Mouse (Mus musculus) limb, embryonic 11.5 days (tissue): ENCODE measurements around the gene Ttll7. TPM values are rescaled to one million over a fixed set of nuclear protein-coding genes. Genes with fewer than 3 reads are reported as not detected.

Experiments used
- ATAC-seq: fragments of 200-750 bp; cut with Nextera tagmentation; 2 replicates; pipeline ENCODE4 v1.8.0; 2017; ENCODE audit warnings: low read depth; ENCODE audit not compliant: insufficient number of reproducible peaks, low FRiP score, low TSS enrichment
- DNase-seq: peaks from one replicate; pipeline ENCODE4 v3.0.0-alpha.2; 2015; ENCODE audit warnings: low spot score
- H3K27ac ChIP-seq: fragments of 300-500 bp; sonication (generic); replicated peaks from 2 replicates; pipeline ENCODE4 v1.5.1; 2014; ENCODE audit warnings: low read depth, mild to moderate bottlenecking, low read length
- H3K27me3 ChIP-seq: fragments of 300-500 bp; sonication (generic); 2 replicates; pipeline ENCODE4 v1.6.1; 2014; ENCODE audit warnings: mild to moderate bottlenecking, low read length, mixed read lengths; ENCODE audit not compliant: control insufficient read depth, insufficient read depth
- H3K36me3 ChIP-seq: fragments of 300-500 bp; sonication (generic); 2 replicates; pipeline ENCODE4 v1.6.1; 2014; ENCODE audit warnings: mild to moderate bottlenecking, low read length, moderate library complexity, mixed read lengths; ENCODE audit not compliant: control insufficient read depth, insufficient read depth
- H3K4me1 ChIP-seq: fragments of 300-500 bp; sonication (generic); 2 replicates; pipeline ENCODE4 v1.6.1; 2014; ENCODE audit warnings: low read length, mixed read lengths; ENCODE audit not compliant: control insufficient read depth, insufficient read depth
- H3K4me2 ChIP-seq: fragments of 300-500 bp; sonication (generic); 2 replicates; pipeline ENCODE4 v1.6.1; 2014; ENCODE audit warnings: low read depth, mild to moderate bottlenecking, moderate library complexity; ENCODE audit not compliant: severe bottlenecking
- H3K4me3 ChIP-seq: fragments of 300-500 bp; sonication (generic); 2 replicates; pipeline ENCODE4 v1.5.1; 2014; ENCODE audit warnings: low read depth, low read length
- H3K9ac ChIP-seq: fragments of 300-500 bp; sonication (generic); 2 replicates; pipeline ENCODE4 v1.6.1; 2014; ENCODE audit warnings: mild to moderate bottlenecking, low read length
- H3K9me3 ChIP-seq: fragments of 300-500 bp; sonication (generic); 2 replicates; pipeline ENCODE4 v1.6.1; 2016; ENCODE audit warnings: low read length; ENCODE audit not compliant: control insufficient read depth
- WGBS: fragments of 180-500 bp; shearing (Covaris S2); extraction: QIAGEN DNeasy Blood & Tissue Kit; methylation state at CpG from one replicate; pipeline ENCODE4 v1.1.7; 2014; 5-methylcytosine and 5-hydroxymethylcytosine counted together
- polyA plus RNA-seq: library from polyadenylated mRNA; unstranded; fragments of >200 nt; fragmentation: Nextera tagmentation; extraction: Ambion mirVana; gene quantifications from 2 replicates; pipeline ENCODE4 v1.2.1, GENCODE M21; 2014

Ttll7 gene
- polyA plus RNA-seq, 1 experiment from 2014 or later: 1.7 TPM

- H3K9me3 ChIP-seq: no peaks in the 10 kb centered on the region
- DNase-seq: no peak
- no peaks in the 10 kb centered on the region for H3K36me3 ChIP-seq
- 91% methylated on average over 7 of the region's 7 CpGs for WGBS
- no peak for ATAC-seq
- H3K4me2 ChIP-seq: no peak overlapping the region
- no peaks in the 10 kb centered on the region for H3K27me3 ChIP-seq
- H3K9ac ChIP-seq: no peak overlapping the region
- no peak overlapping the region for H3K27ac ChIP-seq
- H3K4me1 ChIP-seq: no peaks in the 10 kb centered on the region
- H3K4me3 ChIP-seq: no peak overlapping the region
These were observed 176.2 kb downstream of the Ttll7 start for GRCm38 (mm10) chr3:147028382-147028781.

GRCm38 (mm10) chr3:147029718-147030117, 177.6 kb downstream of the Ttll7 start:
- Histone ChIP-seq H3K36me3 (no peaks in the 10 kb centered on the region), H3K4me1 (no peaks in the 10 kb centered on the region), H3K4me3 (no peak overlapping the region), H3K9me3 (no peaks in the 10 kb centered on the region), H3K27ac (no peak overlapping the region), H3K9ac (no peak overlapping the region), H3K4me2 (no peak overlapping the region), H3K27me3 (no peaks in the 10 kb centered on the region)
- ATAC-seq: no peak
- no peak for DNase-seq
- WGBS: 85% methylated on average over 11 of the region's 11 CpGs

- no peak overlapping the region for H3K9ac ChIP-seq
- H3K4me3 ChIP-seq: no peak overlapping the region
- no peaks in the 10 kb centered on the region for H3K27me3 ChIP-seq
- no peak overlapping the region for H3K4me2 ChIP-seq
- DNase-seq (no peak), ATAC-seq (no peak)
- H3K9me3 ChIP-seq: no peaks in the 10 kb centered on the region
- H3K36me3 ChIP-seq: no peaks in the 10 kb centered on the region
- H3K4me1 ChIP-seq: no peaks in the 10 kb centered on the region
- 53% methylated on average over 11 of the region's 11 CpGs for WGBS
- H3K27ac ChIP-seq: no peak overlapping the region
These were observed 178.2 kb downstream of the Ttll7 start for GRCm38 (mm10) chr3:147030266-147030880.

Other genes starting within 250 kb of the Ttll7 start
- gene Dnase2b, start 236.8 kb upstream of the Ttll7 start, polyA plus RNA-seq: not detected in 2 replicates
- gene 4930503B20Rik, start 201.1 kb upstream of the Ttll7 start, polyA plus RNA-seq: not detected in 2 replicates
- 0.57 and 1.3 TPM in 2 replicates for gene Samd13, start 166.8 kb upstream of the Ttll7 start, polyA plus RNA-seq
- gene Prkacb, start 39.4 kb upstream of the Ttll7 start, polyA plus RNA-seq: 73.1 and 76.3 TPM in 2 replicates